Mouse (Mus musculus): ENCODE measurements around the gene Parp1.

DNA sequence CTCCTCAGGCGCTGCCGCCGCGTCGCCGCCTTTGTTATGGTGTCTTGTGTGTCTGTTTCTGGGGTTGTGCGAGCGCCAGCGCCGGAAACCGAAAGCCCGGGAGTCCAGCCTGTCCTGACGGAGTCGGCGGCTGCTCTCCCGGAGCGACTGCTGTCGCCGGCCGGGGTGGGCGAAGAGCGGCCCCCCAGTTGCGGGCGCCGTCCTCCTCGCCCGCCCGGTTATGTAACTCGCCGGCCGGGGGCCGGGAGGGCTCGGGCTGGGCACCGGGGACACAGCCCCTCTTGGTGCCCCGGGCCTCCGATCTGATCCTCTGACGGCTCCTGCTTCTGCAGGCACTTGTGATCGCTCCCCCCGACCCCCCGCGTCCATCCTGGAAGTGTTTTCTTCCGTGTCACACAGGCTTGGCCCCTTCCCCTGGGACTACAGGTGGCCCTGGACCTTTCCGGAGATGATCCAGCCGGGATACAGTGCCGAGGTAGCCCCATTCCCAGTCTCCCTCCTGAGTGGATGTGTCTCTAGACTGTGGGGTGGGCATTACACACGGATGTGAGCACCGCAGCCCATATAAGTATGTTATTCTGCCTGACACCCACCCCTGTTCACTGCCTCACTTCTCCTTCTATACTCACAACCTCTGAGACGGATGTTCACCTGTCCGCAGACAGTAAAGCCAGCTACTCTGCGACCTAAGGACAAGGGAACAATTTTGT is 72.9 kb downstream of the Parp1 start:
- no peak for TF ChIP-seq POLR2A (IDR thresholded peaks at IDR 0.05; ENCODE audit: insufficient read length, low read depth)
- TF ChIP-seq MAX (IDR thresholded peaks at IDR 0.05; ENCODE audit: low read depth) = no peak
- no peak for TF ChIP-seq CEBPB (IDR thresholded peaks at IDR 0.05; ENCODE audit: insufficient read depth, poor library complexity, severe bottlenecking)
- TF ChIP-seq MYOD1 (IDR thresholded peaks at IDR 0.05; ENCODE audit: control insufficient read depth in 1 of 3, insufficient read length in 2 of 3, low read depth in 2 of 3) = no peak
- TF ChIP-seq POLR2AphosphoS2 (IDR thresholded peaks at IDR 0.05; ENCODE audit: insufficient read length, low read depth) = no peak
- TF ChIP-seq TCF12 (IDR thresholded peaks at IDR 0.05; ENCODE audit: insufficient read depth, poor library complexity, severe bottlenecking) = no peak
- no peak for TF ChIP-seq MYOG (IDR thresholded peaks at IDR 0.05; ENCODE audit: control insufficient read depth in 1 of 3, insufficient read depth in 1 of 3, insufficient read length in 2 of 3, low read depth in 2 of 3)
- TF ChIP-seq REST (IDR thresholded peaks at IDR 0.05; ENCODE audit: insufficient read depth, insufficient read length) = no peak
- no peak for TF ChIP-seq USF1 (IDR thresholded peaks at IDR 0.05; ENCODE audit: low read depth)
- TF ChIP-seq E2F4 (IDR thresholded peaks at IDR 0.05; ENCODE audit: insufficient read depth) = no peak

All from myocyte (in vitro differentiated cells).